In genomic region chr9:122027081-122027913, GRCm38 (mm10) we compare ENCODE assay signal across 8 mouse cellular contexts. TPM values are rescaled to one million over a fixed set of nuclear protein-coding genes. Genes with fewer than 3 reads are reported as not detected.
DNase-seq lines count a peak whose midpoint lies in the region; ATAC-seq lines count a peak whose summit lies in the region.

No protein-coding gene starts in this region.

- no peaks in the 10 kb centered on the region for H3K27me3 ChIP-seq in intestine, embryonic 16.5 days (replicated peaks; ENCODE audit: control insufficient read depth, insufficient read depth, low read length)
- no peaks in the 10 kb centered on the region for H3K27me3 ChIP-seq in lung, embryonic 16.5 days (ENCODE audit: control insufficient read depth, insufficient read depth, low read depth, low read length)

- no peaks in the 10 kb centered on the region for H3K9me3 ChIP-seq in intestine, embryonic 16.5 days (ENCODE audit: control insufficient read depth, low read length)
- no peaks in the 10 kb centered on the region for H3K9me3 ChIP-seq in lung, embryonic 16.5 days (ENCODE audit: control insufficient read depth, low read length)

- DNase-seq in NIH3T3 (ENCODE audit: low read depth): peak; percentile 17
- peak; percentile 98 for DNase-seq in brain, adult 2 months (ENCODE audit: low read depth, low spot score)
- peak; percentile 68 to 79 for DNase-seq in gastrocnemius, postnatal 36 days
- DNase-seq in layer of hippocampus, adult 9-10 months (ENCODE audit: low spot score): no peak
- DNase-seq in right cerebral cortex, postnatal 14 days: no peak
- DNase-seq in left cerebral cortex, adult 8-10 months (ENCODE audit: low spot score in 2 of 2): no peak

- ATAC-seq in intestine, embryonic 16.5 days: peak; percentile 62
- ATAC-seq in lung, embryonic 16.5 days (ENCODE audit: low read depth): peak; percentile 56

- WGBS in intestine, embryonic 16.5 days: 54% methylated on average over 6 of the region's 6 CpGs
- WGBS in lung, embryonic 16.5 days: 59% methylated on average over 6 of the region's 6 CpGs

- H3K4me1 ChIP-seq in intestine, embryonic 16.5 days (ENCODE audit: control insufficient read depth, insufficient read depth, low read length): peaks cover 8% of the 10 kb centered on the region; the same call in 1 of the 2 replicates
- H3K4me1 ChIP-seq in lung, embryonic 16.5 days (replicated peaks; ENCODE audit: control insufficient read depth, insufficient read depth, low read length): peaks cover 32% of the 10 kb centered on the region

- H3K36me3 ChIP-seq in intestine, embryonic 16.5 days (ENCODE audit: control insufficient read depth, insufficient read depth, low read length): no peaks in the 10 kb centered on the region
- H3K36me3 ChIP-seq in lung, embryonic 16.5 days (ENCODE audit: control insufficient read depth, insufficient read depth, low read length): no peaks in the 10 kb centered on the region

- H3K27ac ChIP-seq in intestine, embryonic 16.5 days (ENCODE audit: low read length): peak overlapping the region; percentile 79
- H3K27ac ChIP-seq in lung, embryonic 16.5 days (ENCODE audit: low read length): peak overlapping the region; percentile 86

- intact Hi-C loops in gastrocnemius, postnatal 36 days (cut with DNase I): loop anchor here (5.0 kb wide), 1 partner anchor 90 kb away; the partner anchor contains the start of gene Snrk

- no peak overlapping the region for H3K4me3 ChIP-seq in intestine, embryonic 16.5 days (ENCODE audit: low read length)
- no peak overlapping the region for H3K4me3 ChIP-seq in lung, embryonic 16.5 days (ENCODE audit: low read length)

- H3K9ac ChIP-seq in intestine, embryonic 16.5 days (ENCODE audit: low read depth, low read length): no peak overlapping the region
- no peak overlapping the region for H3K9ac ChIP-seq in lung, embryonic 16.5 days (ENCODE audit: low read length)

- no peak overlapping the region for H3K4me2 ChIP-seq in intestine, embryonic 16.5 days (ENCODE audit: low read depth, low read length)
- no peak overlapping the region for H3K4me2 ChIP-seq in lung, embryonic 16.5 days (ENCODE audit: low read depth, low read length)

RNA-seq across cellular contexts. Expression of gene Pomgnt2, which starts 30.4 kb away (rescaled TPM):
- total RNA-seq in gastrocnemius, postnatal 36 days (2021): 10 to 100 TPM; 10.4 to 11.8 TPM
- 14.4 and 15.9 TPM in 2 replicates for polyA plus RNA-seq in intestine, embryonic 16.5 days (2015; fragmentation: Nextera tagmentation; extraction: Ambion mirVana)
- polyA plus RNA-seq in lung, embryonic 16.5 days (2015; fragmentation: Nextera tagmentation; extraction: Ambion mirVana): 11.5 and 12.1 TPM in 2 replicates
- total RNA-seq in left cerebral cortex, adult 8-10 months (2022): 10 to 100 TPM; 40.1 to 46.1 (median 41.8) TPM

Comparison
In these comparisons a context has a peak if more than half of its experiments do, and no peak if none do; other contexts are left out.
1. DNase-seq: peak in NIH3T3 (single experiment), brain, adult 2 months (single experiment) and gastrocnemius, postnatal 36 days (2 of 2); none in layer of hippocampus, adult 9-10 months (single experiment), right cerebral cortex, postnatal 14 days (single experiment) and left cerebral cortex, adult 8-10 months (0 of 2).